Mouse (Mus musculus): ENCODE data around the gene Foxn3.

DNA sequence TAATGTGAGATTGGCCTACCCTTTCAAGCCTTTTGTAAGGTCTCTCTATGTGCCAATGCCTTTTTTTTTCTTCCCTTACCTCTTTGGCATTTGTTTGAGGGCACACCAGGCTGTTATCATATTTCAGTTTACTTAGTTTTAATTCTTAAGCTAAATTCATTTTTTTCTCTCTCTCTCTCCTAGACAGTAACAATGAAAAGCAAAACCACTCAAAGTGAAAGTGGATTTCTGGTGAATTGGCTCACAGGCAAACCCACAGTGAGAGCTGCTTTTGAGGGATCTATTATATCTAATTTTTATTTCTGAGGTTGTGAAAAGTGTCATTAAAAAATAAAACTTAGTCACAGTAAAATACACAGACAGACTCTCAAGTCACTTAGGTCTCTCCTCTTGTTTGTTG, 101.1 kb downstream of the Foxn3 start:
- TF ChIP-seq TCF12 (IDR thresholded peaks at IDR 0.05; ENCODE audit: insufficient read depth, poor library complexity, severe bottlenecking): no peak
- TF ChIP-seq POLR2A (IDR thresholded peaks at IDR 0.05; ENCODE audit: insufficient read length, low read depth): no peak
- no peak for TF ChIP-seq MYOD1 (IDR thresholded peaks at IDR 0.05; ENCODE audit: control insufficient read depth in 1 of 3, insufficient read length in 2 of 3, low read depth in 2 of 3)
- TF ChIP-seq SRF (IDR thresholded peaks at IDR 0.05; ENCODE audit: control insufficient read depth, insufficient read length, low read depth): no peak
- TF ChIP-seq MYOG (IDR thresholded peaks at IDR 0.05; ENCODE audit: control insufficient read depth in 1 of 3, insufficient read depth in 1 of 3, insufficient read length in 2 of 3, low read depth in 2 of 3): no peak
- TF ChIP-seq CEBPB (IDR thresholded peaks at IDR 0.05; ENCODE audit: insufficient read depth, poor library complexity, severe bottlenecking): no peak
- TF ChIP-seq MAX (IDR thresholded peaks at IDR 0.05; ENCODE audit: low read depth): no peak

Data from myocyte (in vitro differentiated cells).